Mouse (Mus musculus) forebrain, embryonic 14.5 days (tissue): ENCODE measurements around the gene Pcsk5. TPM values are rescaled to one million over a fixed set of nuclear protein-coding genes. Genes with fewer than 3 reads are reported as not detected.

Experiments used
- ATAC-seq: fragments of 200-750 bp; cut with Nextera tagmentation; 2 replicates; pipeline ENCODE4 v1.8.0; 2017; ENCODE audit warnings: mild to moderate bottlenecking, moderate library complexity
- DNase-seq: peaks from one replicate; pipeline ENCODE4 v3.0.0-alpha.2; 2015; ENCODE audit warnings: low spot score
- H3K27ac ChIP-seq: fragments of 300-500 bp; sonication (generic); 2 replicates; pipeline ENCODE4 v1.5.1; 2014; ENCODE audit warnings: low read depth, mild to moderate bottlenecking, control low read depth, low read length, moderate library complexity
- H3K27me3 ChIP-seq: fragments of 300-500 bp; sonication (generic); replicated peaks from 2 replicates; pipeline ENCODE4 v1.6.1; 2014; ENCODE audit warnings: low read length, control low read depth, mixed read lengths; ENCODE audit not compliant: control insufficient read depth, insufficient read depth
- H3K36me3 ChIP-seq: fragments of 300-500 bp; sonication (generic); 2 replicates; pipeline ENCODE4 v1.6.1; 2014; ENCODE audit warnings: low read length, control low read depth; ENCODE audit not compliant: control insufficient read depth, insufficient read depth
- H3K4me1 ChIP-seq: fragments of 300-500 bp; sonication (generic); 2 replicates; pipeline ENCODE4 v1.6.1; 2014; ENCODE audit warnings: antibody characterized with exemption, low read length, control low read depth; ENCODE audit not compliant: control insufficient read depth, insufficient read depth
- H3K4me2 ChIP-seq: fragments of 300-500 bp; sonication (generic); 2 replicates; pipeline ENCODE4 v1.6.1; 2014; ENCODE audit warnings: mild to moderate bottlenecking, control low read depth, low read length
- H3K4me3 ChIP-seq: fragments of 300-500 bp; sonication (generic); 2 replicates; pipeline ENCODE4 v1.5.1; 2014; ENCODE audit warnings: low read depth, low read length, control low read depth
- H3K9ac ChIP-seq: fragments of 300-500 bp; sonication (generic); 2 replicates; pipeline ENCODE4 v1.6.1; 2014; ENCODE audit warnings: mild to moderate bottlenecking, low read length, control low read depth, moderate library complexity
- H3K9me3 ChIP-seq: fragments of 300-500 bp; sonication (generic); replicated peaks from 2 replicates; pipeline ENCODE4 v1.6.1; 2016; ENCODE audit warnings: low read length, control low read depth, mixed read lengths; ENCODE audit not compliant: control insufficient read depth
- WGBS: fragments of 180-500 bp; shearing (Covaris S2); extraction: QIAGEN DNeasy Blood & Tissue Kit; methylation state at CpG from one replicate; pipeline ENCODE4 v1.1.7; 2014; 5-methylcytosine and 5-hydroxymethylcytosine counted together
- polyA plus RNA-seq: library from polyadenylated mRNA; unstranded; fragments of >200 nt; fragmentation: Nextera tagmentation; extraction: Ambion mirVana; gene quantifications from 2 replicates; pipeline ENCODE4 v1.2.1, GENCODE M21; 2014

Gene Pcsk5
- polyA plus RNA-seq, 1 experiment from 2014 or later: 3.8 TPM

GRCm38 (mm10) chr19:17555159-17555558 is 282.3 kb downstream of the Pcsk5 start:
- Histone ChIP-seq H3K27me3 (no peaks in the 10 kb centered on the region), H3K4me3 (no peak overlapping the region), H3K4me2 (no peak overlapping the region), H3K4me1 (no peaks in the 10 kb centered on the region), H3K27ac (no peak overlapping the region), H3K36me3 (no peaks in the 10 kb centered on the region), H3K9ac (no peak overlapping the region), H3K9me3 (no peaks in the 10 kb centered on the region)
- WGBS: 91% methylated on average over 7 of the region's 7 CpGs
- ATAC-seq (no peak), DNase-seq (no peak)

GRCm38 (mm10) chr19:17554571-17554970 is 282.9 kb downstream of the Pcsk5 start:
- Histone ChIP-seq H3K27ac (no peak overlapping the region), H3K9ac (no peak overlapping the region), H3K4me2 (no peak overlapping the region), H3K36me3 (no peaks in the 10 kb centered on the region), H3K27me3 (no peaks in the 10 kb centered on the region), H3K4me1 (no peaks in the 10 kb centered on the region), H3K9me3 (no peaks in the 10 kb centered on the region), H3K4me3 (no peak overlapping the region)
- WGBS: 96% methylated on average over 2 of the region's 2 CpGs
- DNase-seq (no peak), ATAC-seq (no peak)

GRCm38 (mm10) chr19:17553396-17554100 is 283.9 kb downstream of the Pcsk5 start:
- H3K4me3 ChIP-seq: no peak overlapping the region
- DNase-seq: no peak
- no peak for ATAC-seq
- H3K27ac ChIP-seq: no peak overlapping the region
- no peak overlapping the region for H3K4me2 ChIP-seq
- no peaks in the 10 kb centered on the region for H3K9me3 ChIP-seq
- no peak overlapping the region for H3K9ac ChIP-seq
- no peaks in the 10 kb centered on the region for H3K27me3 ChIP-seq
- H3K4me1 ChIP-seq: no peaks in the 10 kb centered on the region
- no peaks in the 10 kb centered on the region for H3K36me3 ChIP-seq

- Histone ChIP-seq H3K9me3 (no peaks in the 10 kb centered on the region), H3K4me3 (no peak overlapping the region), H3K27ac (no peak overlapping the region), H3K9ac (no peak overlapping the region), H3K36me3 (no peaks in the 10 kb centered on the region), H3K4me2 (no peak overlapping the region), H3K4me1 (no peaks in the 10 kb centered on the region), H3K27me3 (no peaks in the 10 kb centered on the region)
- no peak for ATAC-seq
- WGBS: 68% methylated on average over 4 of the region's 4 CpGs
- DNase-seq: no peak
Measured at GRCm38 (mm10) chr19:17528746-17529532, 308.5 kb downstream of the Pcsk5 start.

DNA sequence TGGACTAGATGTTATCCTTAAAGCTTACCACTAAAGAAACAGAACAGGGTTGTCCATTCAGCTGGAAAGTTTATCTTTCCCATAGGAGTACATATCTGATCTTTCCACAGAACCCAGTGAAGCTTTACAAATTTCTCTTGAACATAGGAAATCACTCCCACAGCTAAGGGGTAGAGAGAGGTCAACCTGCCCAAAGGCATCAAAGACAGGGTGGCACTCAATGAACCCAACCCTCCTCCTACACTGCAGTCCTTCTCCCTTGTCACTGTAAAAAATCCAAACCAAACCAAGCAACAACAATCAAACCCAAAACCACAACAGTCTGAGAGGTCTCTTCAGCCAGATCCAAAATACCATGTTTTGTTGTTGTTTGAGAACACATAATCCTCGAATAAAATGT is 311.9 kb downstream of the Pcsk5 start:
- Histone ChIP-seq H3K36me3 (no peaks in the 10 kb centered on the region), H3K9ac (no peak overlapping the region), H3K4me3 (no peak overlapping the region), H3K27ac (no peak overlapping the region), H3K4me2 (no peak overlapping the region), H3K4me1 (no peaks in the 10 kb centered on the region), H3K27me3 (no peaks in the 10 kb centered on the region), H3K9me3 (no peaks in the 10 kb centered on the region)
- 79% methylated on average over 1 of the region's 1 CpGs for WGBS
- DNase-seq (no peak), ATAC-seq (no peak)

GRCm38 (mm10) chr19:17514456-17514855 is 323.0 kb downstream of the Pcsk5 start:
- H3K36me3 ChIP-seq: no peaks in the 10 kb centered on the region
- H3K9ac ChIP-seq: no peak overlapping the region
- no peak for DNase-seq
- H3K27ac ChIP-seq: no peak overlapping the region
- no peaks in the 10 kb centered on the region for H3K4me1 ChIP-seq
- WGBS: 83% methylated on average over 3 of the region's 3 CpGs
- no peak overlapping the region for H3K4me2 ChIP-seq
- H3K27me3 ChIP-seq: no peaks in the 10 kb centered on the region
- ATAC-seq: no peak
- H3K9me3 ChIP-seq: no peaks in the 10 kb centered on the region
- no peak overlapping the region for H3K4me3 ChIP-seq

GRCm38 (mm10) chr19:17511283-17511682 is 326.1 kb downstream of the Pcsk5 start:
- Histone ChIP-seq H3K27me3 (no peaks in the 10 kb centered on the region), H3K9ac (no peak overlapping the region), H3K4me1 (no peaks in the 10 kb centered on the region), H3K9me3 (no peaks in the 10 kb centered on the region), H3K4me2 (no peak overlapping the region), H3K4me3 (no peak overlapping the region), H3K36me3 (no peaks in the 10 kb centered on the region), H3K27ac (no peak overlapping the region)
- no peak for DNase-seq
- ATAC-seq: no peak
- WGBS: 84% methylated on average over 5 of the region's 5 CpGs

GRCm38 (mm10) chr19:17504212-17504611 is 333.2 kb downstream of the Pcsk5 start:
- no peaks in the 10 kb centered on the region for H3K4me1 ChIP-seq
- no peak overlapping the region for H3K27ac ChIP-seq
- no peaks in the 10 kb centered on the region for H3K27me3 ChIP-seq
- no peaks in the 10 kb centered on the region for H3K36me3 ChIP-seq
- no peaks in the 10 kb centered on the region for H3K9me3 ChIP-seq
- WGBS: 41% methylated on average over 6 of the region's 6 CpGs
- no peak overlapping the region for H3K9ac ChIP-seq
- DNase-seq: no peak
- no peak overlapping the region for H3K4me2 ChIP-seq
- no peak for ATAC-seq
- H3K4me3 ChIP-seq: no peak overlapping the region

- WGBS: 85% methylated on average over 7 of the region's 7 CpGs
- no peak overlapping the region for H3K4me3 ChIP-seq
- no peak for ATAC-seq
Measured at GRCm38 (mm10) chr19:17498586-17499235, 338.7 kb downstream of the Pcsk5 start.

More at GRCm38 (mm10) chr19:17498586-17499235, 338.7 kb downstream of the Pcsk5 start:
- no peak overlapping the region for H3K9ac ChIP-seq
- H3K9me3 ChIP-seq: no peaks in the 10 kb centered on the region
- no peaks in the 10 kb centered on the region for H3K36me3 ChIP-seq
- no peak overlapping the region for H3K4me2 ChIP-seq
- DNase-seq: no peak
- no peaks in the 10 kb centered on the region for H3K4me1 ChIP-seq
- H3K27me3 ChIP-seq: no peaks in the 10 kb centered on the region
- no peak overlapping the region for H3K27ac ChIP-seq
